Mouse (Mus musculus): ENCODE data around the gene Dnah14.
"Not testable (repeated sequence)": the region's sequence is repeated elsewhere in the genome, so short reads cannot be mapped to it uniquely, and the experiment has no call there.

Gene Dnah14

DNA sequence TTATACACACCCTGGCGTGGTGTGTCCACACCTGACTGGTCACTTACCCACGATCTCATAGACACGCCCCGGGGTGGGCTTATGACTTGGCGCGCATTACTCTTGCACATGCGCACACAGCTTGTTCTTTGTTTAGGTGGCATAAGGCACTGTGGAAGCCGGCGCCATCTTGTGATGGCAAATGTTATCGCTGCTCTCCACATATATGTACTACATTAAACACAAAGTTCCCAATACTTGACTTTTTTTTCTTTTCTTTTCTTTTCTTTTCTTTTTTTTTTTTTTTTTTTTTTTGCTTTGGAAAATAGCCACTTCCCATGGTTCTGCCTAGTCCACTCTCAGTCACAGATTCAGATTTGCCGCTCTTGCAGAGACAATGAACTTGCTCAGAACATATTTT, 206.2 kb downstream of the Dnah14 start:
- DNase-seq (ENCODE audit: low read depth, low spot score): not testable (repeated sequence)

DNA sequence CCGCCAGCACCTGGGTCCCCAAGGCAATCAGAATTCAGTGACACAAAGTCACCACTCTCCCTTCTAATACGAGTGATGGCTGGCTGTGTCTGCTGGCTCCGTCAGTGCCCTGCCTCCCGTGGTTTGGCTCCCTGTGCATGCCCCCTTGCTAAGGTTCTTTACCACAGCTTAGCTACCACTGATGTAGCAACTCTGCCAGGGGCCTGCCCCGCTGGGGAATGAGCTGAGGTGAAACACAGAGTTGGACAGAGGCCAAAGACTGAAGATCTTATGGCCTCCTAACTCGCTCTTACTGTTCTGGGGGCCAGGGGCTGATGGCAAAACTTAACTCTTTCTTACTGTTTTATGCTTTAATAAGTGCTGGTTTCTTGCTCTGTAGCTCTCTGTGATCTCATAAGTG, 213.6 kb downstream of the Dnah14 start:
- DNase-seq (ENCODE audit: low read depth, low spot score): no peak

DNA sequence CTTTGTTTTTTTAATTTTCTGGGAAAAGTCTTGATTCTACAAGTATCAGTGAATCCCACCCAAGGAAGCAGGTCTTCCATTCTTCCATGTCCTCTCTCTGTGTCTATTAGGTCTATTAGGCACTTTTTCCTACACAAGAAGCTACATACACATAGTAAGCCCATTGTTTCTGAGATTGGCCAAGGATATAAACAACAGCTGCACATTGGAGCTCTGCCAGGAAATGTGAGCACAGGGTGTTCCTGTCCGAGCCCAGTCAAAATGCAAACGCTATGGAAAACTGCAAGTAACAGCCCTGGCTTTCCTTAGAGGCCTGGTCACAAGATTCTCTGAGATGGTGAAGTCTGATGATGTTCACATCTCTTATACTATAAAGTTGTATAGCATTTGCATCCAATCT, 217.2 kb downstream of the Dnah14 start:
- peak; percentile 23 for DNase-seq (ENCODE audit: low read depth, low spot score)

DNA sequence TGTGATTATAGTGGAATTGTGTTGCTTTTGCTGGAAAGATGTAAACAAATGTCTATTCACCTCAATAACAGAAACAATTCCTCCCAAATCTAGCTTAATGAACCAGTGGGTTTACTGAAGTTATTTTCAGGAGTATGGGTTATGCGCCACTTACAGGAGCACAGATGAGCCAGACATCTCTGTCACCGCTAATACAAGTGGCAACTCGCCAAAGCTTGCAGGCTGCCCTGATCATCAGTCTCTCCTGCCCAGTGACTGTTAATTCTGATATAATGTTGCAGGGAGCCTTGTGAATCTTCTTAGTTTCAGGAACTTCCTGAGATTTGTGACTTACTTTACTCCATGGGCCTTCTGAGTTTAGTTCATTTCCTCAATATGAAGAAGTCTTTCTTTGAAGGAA, 223.6 kb downstream of the Dnah14 start:
- no peak for DNase-seq (ENCODE audit: low read depth, low spot score)

DNA sequence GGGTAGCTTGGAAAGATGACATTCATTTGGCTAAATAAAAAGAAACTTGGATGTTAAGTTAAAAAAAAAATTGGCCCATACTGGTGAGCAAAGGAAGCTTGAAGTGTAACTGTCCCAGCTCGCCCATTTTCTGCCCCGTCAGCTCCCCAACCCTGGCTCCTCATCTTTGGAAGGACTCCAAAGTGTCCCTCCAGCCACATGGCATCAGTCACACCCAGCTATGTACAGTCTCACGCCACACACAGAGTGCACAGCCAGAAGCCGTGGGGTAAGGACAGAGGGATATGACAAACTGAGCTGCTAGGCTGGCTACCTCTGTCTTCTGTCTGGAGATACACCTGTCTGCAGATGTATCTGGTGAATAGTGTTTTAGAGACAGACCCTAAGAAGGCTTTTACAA, 224.3 kb downstream of the Dnah14 start:
- DNase-seq (ENCODE audit: low read depth, low spot score): no peak

DNA sequence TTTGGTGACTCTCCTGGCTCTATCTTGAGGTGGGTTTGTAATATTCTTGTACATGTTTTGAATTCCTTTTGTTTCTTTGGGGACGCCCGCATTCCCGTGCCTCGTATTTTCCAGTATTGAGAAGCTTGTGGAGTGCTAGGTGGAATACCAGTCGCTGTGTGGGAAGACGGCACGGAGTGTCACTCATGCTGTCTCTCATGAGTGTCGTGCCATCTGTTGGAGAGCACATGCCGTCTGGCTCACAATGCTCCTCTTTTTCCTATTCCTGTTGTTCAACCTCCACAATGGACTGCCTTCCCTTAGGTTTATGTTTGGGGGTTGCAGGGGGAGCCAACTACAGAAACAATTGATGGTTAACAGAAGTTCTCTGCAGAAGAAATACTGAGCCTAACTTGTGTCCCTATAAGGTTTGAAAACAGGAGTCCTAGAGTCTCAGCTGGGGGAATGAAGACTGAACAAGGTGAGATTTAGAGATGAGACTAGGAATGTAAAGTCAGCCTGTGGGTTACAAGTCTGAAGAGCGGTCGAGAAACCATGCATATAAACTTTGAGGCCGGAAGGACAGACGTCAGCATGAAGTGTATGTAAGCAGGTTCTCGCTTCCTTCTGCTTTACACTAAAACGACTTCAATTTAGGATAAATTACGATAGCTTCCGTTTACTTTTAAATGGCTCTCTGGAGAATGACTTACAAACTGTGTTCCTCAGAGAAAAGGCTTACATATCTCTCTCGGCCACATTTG, 235.3 kb downstream of the Dnah14 start:
- no peak for DNase-seq (ENCODE audit: low read depth, low spot score)

DNA sequence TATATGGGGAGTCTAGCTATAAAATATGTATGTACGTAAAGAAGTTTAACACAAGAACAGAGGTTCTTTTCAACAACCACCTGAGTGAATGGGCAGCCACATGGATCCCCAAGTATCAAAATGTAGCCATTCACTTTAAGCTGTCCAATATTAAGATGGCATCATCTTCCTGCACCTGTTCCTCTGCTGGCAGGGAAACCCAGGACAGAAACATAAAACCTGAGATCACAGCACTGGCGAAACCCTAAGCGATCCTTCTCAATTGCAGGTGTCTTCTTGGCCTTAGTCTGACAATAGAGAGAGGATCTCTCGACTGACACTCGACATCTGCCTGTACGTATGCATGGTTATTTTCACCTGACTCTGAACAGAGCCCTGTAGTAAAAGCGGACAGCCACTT, 250.4 kb downstream of the Dnah14 start:
- DNase-seq (ENCODE audit: low read depth, low spot score): no peak

DNA sequence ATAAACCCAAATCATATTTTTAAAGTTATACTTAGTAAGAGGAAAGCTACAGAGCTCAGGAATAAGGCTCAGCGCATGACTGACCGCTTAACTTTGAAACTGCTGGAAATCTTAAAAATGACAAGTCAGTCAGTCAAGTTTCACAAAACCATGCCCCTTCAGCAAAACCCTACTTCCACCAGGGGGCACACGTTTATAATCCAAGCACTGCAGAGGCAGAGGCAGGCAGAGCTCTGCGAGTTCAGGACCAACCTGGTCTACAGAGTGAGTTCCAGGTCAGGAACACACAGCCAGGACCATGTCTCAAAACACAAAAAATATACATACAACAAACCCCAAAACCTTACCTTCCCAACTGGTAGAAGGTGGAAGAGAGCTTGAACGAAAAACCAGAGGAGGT, 252.0 kb downstream of the Dnah14 start:
- no peak for DNase-seq (ENCODE audit: low read depth, low spot score)

DNA sequence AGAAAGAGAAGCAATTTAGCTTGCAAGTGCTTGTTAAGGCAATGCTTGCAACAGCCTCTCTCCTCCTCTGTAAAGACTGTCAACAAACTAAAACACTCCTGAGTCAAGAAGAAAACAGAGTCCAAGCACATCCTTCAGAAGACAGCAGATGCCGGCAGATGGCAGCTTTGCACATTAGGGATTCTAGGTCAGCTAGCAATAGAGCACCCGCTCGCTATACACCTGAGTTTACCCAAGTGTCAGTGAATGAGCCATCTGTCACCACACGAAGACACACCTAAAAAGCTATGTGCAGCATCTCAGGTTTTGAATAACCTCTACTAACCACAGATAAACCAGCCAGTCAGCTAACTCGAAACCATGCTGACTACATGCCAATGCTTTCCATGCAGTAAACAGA, 256.4 kb downstream of the Dnah14 start:
- no peak for DNase-seq (ENCODE audit: low read depth, low spot score)

DNA sequence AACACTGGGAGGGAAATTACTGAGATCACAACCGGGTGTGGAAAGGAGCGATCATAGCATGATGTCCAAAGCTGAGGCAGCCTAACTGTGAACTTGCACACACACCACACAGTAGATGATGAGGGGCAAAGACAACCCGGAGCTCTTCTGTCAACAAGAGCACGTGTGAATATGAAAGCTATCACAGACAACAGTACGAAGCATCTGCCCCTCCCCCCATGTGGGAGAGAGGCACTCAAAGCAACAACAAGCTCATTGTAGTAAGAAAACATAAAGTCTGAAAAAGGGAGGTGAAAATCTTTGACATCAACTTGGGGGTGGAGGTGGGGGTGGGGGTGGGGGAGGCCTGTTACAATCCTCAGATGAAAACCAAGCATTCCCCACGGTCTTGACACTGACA, 256.8 kb downstream of the Dnah14 start:
- no peak for DNase-seq (ENCODE audit: low read depth, low spot score)

DNA sequence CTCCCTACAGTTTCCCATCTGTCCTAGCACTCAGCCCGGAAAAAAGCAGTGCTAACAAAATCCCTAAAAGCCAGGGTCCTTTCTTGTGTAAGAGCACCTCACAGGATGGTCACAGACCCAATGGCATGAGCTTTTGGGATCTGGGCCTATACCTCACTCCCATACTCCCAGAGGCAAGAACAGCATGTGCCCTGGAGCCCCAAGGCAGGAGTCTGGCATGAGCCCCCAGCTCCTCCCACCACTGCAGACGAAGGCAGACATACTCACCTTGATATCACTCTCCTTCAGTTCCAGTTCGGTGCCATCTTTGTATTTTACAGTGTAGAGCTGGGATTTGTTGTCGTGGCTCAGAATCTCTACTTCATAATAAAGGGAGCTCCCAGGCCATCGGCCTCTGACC, 261.8 kb downstream of the Dnah14 start:
- DNase-seq (ENCODE audit: low read depth, low spot score): no peak

DNA sequence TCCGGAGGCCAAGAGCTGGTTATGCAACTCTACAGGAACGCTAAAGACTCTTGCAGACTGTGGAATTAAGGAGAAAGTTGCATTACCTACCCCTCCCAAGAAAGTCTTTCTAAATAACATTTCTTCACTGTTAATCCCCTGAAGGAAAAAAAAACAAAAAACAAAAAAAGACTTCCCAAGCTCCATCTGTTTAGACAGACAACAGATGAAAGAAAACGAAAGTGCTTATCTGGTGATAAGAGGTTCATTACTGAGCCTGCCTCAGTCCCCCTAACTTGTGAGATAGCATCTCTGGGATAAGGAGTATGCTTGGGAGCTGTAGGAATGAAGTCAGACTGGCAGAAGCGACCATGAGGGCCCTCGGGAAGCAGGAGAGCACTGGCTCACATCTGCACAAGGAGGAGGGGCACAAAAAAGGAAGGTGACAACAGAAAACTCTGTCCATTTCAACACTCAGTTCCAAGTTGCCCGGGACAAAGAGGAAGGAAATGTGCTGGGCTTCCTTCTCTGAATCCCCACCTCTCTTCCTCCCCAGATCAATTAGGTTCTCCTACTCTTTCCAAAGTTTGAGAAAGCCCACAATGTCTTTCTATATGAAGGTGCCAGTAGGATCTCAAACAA, 263.5 kb downstream of the Dnah14 start:
- no peak for DNase-seq (ENCODE audit: low read depth, low spot score)

DNA sequence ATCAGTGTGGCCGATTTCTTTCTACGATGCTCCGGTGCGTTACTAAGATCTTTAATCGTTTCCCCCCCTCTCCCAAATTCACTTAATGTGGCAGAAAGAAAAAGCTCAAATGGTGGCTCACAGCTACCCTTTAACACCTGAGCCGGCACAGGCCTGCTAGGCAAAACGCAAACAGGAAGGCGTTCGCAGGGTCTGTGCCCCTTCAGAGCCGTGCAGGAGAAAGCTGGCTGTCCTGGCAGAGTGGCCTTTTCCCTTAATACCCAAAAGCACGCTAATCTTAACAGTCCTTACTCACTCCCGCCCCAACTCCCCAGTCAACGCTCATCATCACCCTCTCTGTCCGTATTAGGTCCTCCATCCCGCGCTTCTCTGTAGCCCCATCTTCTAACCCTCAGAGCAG, 265.0 kb downstream of the Dnah14 start:
- DNase-seq (ENCODE audit: low read depth, low spot score): no peak

DNA sequence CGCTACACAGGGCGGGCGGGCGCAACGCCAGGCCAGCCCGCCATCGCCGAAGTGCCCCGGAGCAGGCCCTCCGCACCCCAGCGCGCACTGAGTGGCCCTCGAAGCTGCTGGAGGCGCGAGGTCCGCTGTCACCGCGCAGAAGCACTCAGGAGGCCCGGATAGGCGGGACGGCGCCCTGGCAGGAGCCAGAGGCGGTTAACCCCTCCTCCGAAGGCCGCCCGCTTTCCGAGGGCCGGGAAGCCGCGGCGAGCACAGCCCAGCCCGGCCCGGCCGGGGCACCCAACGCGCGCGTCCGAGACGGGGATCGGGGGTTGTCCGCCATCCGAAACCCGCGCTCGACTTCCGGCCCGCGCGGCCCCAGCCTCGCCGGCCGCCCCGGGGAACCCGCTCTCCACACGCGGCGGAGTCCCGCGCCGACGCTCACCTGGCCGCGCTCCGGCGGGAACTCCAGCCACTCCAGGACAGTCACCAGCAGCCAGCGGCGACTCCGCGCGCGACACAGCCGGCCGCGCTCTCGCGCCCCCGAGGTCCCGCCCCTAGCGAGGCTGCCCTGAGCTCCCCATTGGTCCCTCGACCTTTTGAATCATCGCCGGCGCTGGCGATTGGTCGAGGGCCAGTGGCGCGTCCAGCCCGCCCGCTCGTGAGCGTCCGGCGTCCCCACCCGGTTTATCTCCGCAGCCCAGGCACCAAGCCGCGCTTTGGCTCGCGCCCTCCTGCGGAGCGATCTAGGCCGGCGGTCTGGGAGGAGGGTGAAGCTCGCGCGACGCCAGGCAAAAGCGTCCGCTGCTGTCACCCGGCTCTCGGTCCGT, 265.7 kb downstream of the Dnah14 start:
- peak; percentile 94 for DNase-seq (ENCODE audit: low read depth, low spot score)

DNA sequence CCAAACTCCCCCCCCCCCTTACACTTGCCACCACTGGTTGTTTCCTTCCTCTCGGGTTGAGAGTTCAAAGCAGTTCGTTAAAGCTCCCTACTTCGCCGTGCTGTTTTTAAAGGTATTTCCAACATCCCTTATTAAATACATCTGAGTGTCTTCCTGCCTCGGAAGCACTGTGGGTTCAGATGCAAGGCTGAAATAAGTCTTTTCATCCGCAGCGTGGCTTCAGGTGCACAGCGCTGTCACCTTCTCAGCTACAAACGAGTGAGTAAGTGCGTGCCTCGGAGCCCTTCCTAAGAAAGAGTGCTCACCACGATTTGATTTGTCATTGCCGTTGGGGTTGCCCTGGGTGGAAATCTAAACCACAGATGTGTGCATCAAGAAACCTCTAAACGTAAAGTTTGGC, 266.4 kb downstream of the Dnah14 start, which contains the start of gene Lbr:
Lbr (minus strand) TSS at position 266 of the 400 bp plus-strand sequence.
- peak; percentile 35 for DNase-seq (ENCODE audit: low read depth, low spot score)

DNA sequence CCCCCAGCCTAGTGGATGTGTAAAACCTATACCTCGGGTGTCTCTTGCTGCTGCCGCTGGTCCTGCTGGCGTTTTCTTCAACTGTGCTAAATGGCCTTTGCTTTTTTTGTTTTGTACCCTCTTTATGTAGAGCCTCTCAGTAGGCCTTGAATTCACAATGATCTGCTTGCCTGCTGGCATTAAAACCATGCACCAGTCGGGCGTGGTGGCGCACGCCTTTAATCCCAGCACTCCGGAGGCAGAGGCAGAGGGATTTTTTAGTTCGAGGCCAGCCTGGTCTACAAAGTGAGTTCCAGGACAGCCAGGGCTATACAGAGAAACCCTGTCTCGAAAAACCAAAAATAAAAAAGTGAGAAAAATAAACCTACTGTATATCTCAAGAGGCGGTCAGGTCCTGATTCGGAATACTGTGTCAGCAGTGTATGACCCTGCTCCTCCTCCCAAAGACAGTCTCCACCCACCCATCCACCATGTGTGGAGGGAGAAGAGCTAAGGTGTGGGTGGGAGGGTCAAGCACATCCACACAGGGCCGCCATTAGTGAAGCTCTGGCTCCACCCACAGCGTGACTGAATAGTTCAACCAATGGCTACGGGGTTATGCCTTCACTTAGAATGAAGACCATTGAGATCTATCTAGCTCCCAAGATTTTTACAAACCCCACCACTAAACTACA, 268.7 kb downstream of the Dnah14 start:
- no peak for DNase-seq (ENCODE audit: low read depth, low spot score)

DNA sequence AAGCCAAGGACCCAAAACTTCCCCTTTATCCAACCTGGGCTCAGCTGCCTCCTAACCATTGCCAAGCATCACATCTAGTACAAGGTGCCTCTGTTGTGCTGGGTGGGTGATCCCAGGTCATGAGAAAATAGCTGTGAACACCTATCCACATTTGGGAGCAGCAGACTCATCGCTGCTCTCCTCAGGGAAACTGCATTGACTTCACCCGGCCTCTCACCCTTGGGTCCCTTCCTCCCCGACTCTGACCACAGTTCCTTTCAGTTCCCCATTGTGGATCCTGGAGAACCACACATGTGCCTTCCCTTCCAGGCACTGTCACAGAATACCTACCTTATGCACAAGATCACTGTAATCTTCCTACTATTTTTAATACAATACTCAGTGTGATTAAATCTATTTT, 269.4 kb downstream of the Dnah14 start:
- DNase-seq (ENCODE audit: low read depth, low spot score): no peak

DNA sequence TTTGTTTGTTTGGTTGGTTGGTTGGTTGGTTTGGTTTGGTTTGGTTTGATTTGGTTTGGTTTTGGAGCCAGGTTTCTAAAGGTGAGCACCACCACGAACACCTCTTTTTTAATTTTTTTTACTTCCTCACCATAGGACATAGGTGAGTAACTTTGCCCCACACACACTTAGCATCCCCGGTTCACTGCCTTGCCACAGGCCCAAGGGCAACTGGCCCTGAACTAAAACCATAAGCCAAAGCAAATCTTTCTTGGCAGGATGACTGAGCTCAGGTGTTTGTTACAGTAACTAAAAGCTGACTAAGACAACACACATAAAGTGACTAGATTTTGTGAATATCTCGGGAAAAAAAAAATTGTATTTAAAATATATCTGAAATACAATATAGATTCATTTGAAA, 271.0 kb downstream of the Dnah14 start:
- DNase-seq (ENCODE audit: low read depth, low spot score): no peak

DNA sequence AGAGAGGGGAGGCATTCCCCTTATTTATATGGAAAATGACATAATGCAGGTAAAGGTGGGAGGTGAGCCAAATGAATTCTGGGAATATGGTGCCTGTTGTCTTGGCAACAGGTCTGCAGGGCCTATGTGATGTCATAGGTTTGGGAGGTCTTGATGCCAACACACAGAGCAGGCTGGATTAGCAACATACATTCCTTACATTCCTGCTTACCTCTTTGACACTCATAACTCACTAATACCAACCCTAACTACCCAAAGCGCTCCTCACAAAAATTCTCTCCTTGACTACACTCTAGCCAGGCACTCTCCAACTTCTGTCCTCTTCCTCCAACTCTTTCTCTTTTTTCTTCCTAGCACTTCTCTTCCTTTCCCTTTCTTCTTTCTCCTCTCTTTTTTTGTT, 271.9 kb downstream of the Dnah14 start:
- DNase-seq (ENCODE audit: low read depth, low spot score): no peak

DNA sequence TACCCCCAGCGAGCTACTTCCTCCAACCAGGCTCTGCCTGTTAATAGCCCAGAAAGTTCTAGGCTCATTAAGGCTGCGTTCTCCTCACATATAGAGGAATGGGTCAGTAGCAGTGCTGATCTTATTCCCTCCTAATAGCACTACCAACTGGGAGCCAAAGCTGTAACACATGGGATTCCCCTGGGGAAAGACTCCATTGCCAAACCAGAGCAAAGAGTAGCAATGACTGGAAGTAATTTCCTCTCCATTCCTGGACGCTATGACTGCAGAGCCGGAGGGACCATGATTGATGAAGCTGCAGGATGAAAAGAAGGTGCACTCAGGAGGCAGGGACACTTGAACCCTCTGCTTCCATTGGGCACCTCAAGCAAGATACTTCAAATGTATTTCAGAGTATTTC, 274.1 kb downstream of the Dnah14 start:
- peak; percentile 35 for DNase-seq (ENCODE audit: low read depth, low spot score)

DNA sequence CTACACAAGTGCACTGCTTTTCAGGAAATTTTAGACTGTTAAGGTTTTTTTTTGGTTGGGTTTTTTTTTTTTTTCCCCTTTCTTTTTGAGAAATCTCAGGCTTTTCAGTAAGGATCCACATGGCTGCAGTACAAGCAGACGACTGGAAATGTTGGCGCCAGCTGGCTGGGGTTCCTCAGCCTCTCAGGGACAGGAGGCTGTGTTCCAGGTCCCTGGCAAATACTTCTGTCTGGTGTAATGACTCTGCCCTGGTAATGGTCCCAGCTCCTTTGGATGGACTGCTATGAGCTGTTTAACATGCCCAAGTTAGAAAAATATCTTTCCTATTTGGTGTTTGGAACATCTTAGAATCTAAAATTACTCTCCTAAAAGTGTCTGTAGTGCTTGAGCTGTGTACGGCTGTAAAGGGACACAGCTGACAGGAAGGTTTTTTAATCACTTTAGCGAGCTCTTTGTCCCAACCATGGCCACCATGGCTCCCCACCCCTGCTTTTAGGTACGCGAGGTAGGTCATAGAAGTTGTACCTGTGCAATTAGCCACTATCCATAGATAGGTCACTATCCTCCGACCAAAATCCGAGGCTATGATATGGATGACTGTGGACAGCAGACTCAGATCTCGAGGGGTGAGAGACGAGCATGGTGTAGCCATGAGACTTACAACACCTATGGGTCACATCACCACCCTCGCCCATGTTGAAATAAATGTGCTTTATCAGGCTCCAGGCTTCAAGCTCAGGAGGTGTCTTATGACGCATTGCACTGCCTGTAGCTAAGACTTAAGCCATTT, 275.4 kb downstream of the Dnah14 start:
- DNase-seq (ENCODE audit: low read depth, low spot score): no peak

All from forelimb bud, embryonic 11.5 days (tissue).